Mouse (Mus musculus) embryo, embryonic 10 days (tissue): ENCODE measurements at regions not wholly inside any gene's neighbourhood (a gene's known extent, or its start where the extent isn't known, plus 50 kb on each side); places are given as distances from the start of the nearest gene placed in this dataset.
A peak's percentile ranks its signal among the peaks of the same experiment; 100 is the strongest.

Experiments
- DNase-seq: peaks from one replicate; pipeline ENCODE4 v3.0.0-alpha.2; 2015; ENCODE audit warnings: low spot score

DNA sequence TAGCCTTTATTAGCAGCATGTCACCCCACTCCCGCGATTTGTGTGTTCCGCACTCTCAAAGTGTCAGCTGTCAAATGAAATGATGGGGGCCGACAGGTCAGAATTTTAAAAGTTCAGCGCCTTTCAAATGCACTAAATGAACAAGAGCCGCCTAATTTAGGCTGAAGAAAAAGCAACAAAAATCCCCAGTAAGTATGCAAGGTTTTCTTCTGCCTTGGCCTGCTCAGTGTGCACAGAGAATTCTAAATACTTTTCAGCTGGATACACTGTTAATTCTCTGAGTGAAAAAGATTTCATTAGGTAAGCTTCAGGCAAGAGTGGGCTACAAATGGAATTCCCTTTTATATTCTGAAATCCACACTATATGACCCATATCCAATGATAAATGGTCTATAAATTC, 125.9 kb upstream of the BC052040 start:
- DNase-seq, result no peak

DNA sequence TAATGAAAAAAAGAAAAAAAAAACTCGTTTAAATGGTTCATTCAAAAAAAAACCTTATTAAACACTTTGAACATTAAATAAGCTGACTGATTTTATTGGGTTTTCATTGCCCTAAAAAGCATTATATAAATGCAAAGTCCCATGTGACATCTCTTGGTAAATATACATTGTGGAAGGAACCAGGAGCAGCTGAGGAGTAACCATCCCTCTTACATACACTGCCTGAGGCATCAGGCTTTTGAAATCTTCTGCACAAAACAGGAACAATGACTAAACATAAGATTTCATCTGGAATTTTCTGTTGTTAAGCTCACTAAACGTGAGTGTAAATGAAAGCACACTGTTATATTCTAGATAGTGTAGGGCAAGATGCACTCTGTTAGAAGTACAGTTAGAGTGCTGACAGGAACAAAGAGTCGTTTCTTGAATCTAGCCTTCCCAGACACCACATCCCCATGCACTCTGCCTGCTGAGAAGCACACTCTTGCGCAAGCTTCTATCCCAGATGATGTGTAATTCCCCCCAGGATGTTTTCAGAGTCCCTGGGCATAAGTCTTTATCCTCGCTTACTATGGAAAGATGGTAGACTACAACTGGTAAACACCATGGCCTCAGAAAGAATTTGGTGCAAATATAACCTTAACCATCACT, 125.0 kb upstream of the BC052040 start:
- no peak for DNase-seq

DNA sequence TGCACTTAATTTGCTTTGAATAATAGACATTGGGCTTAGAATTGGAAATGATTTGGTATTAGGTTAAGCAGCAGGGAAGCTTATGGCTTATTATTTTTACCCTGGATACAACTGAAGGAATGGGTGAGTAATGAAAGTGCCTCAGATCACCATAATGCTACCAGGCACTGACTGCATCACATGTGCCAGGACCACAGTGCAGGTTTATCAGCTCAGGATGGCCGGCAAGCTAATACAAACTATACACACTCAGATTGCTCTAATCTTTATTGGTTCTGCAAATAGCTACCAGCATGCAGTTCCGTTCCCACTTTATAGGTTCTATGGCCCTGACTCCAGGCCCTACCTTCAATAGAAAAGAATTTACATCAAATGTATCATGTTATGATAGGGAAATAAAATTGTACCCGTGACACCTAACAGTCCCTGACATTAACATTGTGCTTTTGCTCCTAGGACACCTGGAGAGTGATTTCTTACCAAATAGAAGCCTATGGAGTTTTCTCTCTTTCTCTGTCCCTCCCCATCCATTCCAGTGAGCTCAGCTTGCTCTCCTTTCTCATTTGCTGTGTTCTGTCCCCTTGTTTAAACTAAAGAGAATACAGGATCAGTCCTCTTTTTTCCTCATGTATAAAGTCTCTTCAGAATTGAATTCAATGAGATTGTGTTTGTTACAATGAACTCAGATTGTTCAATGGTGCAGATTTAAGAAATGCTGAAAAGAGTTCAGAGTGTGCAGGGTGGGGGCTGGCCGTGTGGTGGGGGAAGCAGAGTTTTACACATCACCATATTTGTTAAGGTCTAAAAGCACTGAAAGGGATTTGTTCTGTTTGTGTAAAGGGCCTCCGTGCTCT, 121.3 kb upstream of the BC052040 start:
- DNase-seq, result no peak

DNA sequence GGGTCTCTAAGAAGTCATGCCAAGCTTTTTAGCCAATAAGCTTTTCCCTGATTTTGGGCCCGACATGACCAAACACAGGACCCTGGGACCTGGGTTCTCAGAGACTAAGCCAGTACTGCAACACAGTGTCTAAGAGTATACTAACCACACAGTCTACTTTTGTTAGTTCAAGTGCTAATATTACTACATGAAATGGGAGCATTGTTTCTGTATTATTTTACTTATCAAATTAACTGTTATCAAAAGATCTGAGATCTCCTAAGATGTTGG, 120.7 kb upstream of the BC052040 start:
- no peak for DNase-seq

DNA sequence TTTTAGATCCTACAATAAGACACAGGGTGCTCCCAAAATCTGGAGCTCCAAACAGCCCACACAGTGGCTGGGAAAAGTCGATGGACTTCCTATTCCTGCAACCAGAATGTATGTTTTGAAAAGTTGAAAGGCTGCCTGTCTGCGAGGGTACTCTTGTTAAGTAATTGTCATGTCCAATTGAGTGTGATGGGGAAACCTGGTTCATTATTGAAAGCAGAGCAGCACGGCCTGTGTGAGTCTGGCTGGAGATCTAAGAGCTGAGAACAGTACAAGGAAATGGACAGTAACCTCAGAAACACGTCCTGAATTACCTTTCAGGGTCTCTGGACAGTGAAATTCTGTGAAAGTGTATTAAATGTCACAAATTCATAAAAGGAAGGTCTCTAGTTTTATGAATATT, 115.3 kb upstream of the BC052040 start:
- DNase-seq, result peak; percentile 23

DNA sequence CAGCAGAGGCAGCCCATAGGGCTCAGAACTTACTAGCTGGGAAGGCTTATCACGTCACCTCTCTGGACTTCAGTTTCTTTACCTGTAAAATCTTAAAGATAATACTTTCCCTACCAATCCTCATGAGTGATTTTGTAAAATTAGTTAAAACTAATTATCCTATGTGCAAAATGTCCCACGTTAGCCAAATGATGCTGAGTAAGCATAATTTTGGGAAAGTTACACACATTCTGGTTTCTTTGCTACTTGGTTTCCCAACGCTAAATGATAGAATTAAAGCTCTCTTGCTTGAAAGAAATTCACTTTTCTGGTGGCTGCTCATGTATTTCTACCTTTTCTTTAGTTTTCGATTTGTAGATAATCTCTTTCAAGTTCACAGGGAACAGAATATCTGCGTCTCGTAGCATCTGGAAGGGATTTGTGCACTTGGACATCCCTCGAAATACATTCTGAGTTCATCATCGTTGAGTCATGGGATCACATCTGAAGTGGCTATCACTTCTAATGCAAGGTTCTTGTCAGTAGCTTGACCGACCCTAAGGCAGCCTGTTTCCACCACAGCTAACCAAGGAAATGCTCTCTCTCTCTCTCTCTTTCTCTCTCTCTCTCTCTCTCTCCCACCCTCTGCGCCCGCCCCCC, 114.3 kb upstream of the BC052040 start:
- DNase-seq, result no peak

DNA sequence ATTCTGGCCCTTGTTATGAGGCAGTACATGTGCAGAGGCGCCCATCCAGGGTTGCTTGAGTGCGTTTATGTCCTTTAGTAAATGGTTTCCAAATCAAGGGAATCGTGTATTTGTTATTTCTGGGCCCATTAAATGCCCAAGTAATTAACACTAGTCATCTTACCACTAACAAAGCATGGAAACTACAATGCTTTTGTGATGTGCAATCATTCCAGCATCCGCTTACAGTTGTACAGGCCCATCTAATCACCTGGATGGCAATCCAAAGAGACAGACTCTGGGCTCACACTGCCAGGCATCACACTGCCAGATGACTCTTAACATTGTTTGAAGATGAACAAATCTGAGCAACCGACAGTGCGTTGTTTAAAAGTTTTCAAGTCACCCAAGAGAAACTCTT, 113.6 kb upstream of the BC052040 start:
- DNase-seq, result no peak

DNA sequence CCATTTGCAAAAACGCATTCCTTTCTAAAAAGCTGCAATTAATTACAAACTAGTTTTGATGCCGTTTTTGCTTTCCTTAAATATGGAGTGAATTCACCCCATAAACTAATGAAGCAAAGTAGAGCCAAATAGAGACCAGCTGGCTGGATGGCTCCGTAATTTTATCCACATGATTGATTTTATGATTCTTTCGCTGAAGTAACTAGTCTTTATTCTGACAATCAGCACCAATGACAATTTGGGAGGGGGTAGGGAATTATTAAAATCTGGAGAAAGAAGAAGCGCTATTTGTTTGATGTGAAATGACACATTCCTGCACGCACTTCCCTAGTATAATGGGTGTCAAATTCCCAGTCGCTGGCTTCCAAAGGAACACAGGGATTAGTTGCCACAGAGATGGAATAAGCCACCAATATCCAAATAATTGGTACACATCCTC, 113.0 kb upstream of the BC052040 start:
- DNase-seq, result no peak

DNA sequence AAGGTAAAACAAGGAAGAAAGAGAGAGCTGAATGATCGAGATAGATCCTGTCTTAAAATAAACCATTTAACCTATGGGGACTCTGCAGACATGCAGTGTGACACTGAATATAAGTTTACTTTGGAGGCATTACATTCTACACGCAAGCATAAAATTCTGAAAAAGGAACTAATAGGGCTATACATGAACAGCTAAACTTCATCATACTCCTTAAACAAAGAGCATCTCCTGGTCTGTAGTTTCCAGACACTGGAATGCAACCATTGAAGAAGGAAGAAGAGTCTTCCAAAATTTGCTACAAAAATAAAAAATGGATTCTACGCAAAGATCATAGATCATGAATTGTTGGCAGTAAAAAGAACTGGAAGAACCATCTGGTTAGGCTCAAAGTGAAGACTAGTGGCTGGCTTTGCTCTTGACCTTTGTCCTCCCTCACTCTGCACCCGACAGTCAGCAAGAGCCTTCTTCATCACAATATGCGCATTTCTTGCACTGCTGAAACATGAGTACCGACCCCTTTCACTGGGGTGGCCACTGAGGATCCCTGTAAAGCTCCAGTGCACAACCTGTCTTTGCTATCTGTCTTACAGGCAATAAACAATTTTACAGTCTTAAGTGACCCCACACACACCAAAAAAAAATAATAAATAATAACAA, 112.2 kb upstream of the BC052040 start:
- peak; percentile 23 for DNase-seq

DNA sequence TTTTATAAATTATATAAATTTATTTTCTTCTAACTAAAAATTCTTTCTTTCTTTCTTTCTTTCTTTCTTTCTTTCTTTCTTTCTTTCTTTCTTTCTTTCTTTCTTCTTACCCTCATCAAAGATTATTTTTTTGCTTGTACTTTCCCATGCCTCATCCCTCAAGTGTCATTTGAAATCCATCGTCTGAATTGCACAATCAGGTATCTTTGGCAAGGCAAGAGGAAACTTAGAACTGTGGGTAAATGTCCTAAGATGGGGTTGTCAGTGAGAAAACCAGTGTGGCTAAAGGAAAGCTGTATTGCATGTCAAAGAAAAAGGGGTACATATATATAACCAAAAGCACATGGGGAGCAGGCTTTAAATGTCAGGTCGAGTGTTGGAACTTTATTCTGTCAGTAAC, 109.1 kb upstream of the BC052040 start:
- no peak for DNase-seq

DNA sequence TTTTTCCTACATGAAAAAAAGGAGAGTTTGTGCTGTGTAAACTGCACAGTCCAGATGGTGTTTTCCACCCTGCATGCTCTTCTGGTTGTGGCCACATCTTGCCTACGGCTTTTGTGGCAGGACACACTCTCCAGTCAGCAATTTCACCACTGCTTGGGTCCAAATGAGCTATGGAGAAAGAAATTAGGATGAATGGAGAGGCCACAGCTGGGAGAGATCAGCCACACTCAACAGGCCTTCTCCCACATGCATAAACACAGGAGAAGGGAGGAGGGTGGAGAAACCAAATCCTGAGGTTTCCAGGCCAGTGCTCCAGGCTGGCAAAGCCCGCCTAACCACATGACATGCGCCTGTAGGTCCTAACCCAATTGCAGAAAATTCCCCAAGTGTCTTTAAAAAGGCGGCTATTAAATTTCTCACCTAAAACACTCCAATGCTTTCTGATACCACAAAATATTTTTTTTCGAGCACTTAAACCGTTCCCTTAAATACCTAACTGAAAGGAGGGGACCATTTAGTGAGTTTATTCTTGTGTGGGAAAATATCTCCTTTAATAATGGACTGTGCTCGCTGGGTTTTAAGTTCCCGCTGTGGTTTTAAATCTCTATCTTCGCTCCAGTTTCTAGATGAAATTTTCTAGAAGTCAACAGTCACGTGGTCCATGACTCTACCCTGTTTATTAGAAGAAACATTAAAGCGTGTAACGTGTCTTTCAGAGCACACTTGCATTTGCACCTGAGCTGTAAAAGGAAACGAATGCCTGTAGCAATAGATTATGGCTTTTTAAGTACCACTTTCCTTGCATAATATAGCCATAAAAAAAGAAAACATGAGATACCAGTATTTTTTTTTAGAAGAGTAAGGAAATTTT, 97.9 kb upstream of the BC052040 start:
- DNase-seq, result peak; percentile 55

DNA sequence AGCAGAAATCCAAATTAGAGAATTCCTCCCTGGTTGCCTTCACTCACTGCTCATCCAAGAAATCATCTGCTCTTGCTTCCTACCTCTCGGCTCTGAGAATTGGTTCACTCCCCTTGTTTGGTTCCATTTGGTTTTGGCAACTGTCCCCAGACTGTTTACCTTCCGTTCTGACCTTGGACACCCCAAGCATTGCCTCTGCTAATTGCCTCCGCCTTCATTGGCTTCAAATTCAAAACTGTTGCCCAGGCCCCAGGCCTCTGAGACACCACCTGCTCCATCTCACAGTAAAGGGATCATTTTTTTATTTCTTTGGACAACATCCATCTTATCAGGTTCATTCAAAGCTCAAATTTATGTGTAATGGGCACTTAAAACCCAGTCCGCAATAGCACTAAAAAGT, 93.1 kb upstream of the BC052040 start:
- DNase-seq, result no peak

DNA sequence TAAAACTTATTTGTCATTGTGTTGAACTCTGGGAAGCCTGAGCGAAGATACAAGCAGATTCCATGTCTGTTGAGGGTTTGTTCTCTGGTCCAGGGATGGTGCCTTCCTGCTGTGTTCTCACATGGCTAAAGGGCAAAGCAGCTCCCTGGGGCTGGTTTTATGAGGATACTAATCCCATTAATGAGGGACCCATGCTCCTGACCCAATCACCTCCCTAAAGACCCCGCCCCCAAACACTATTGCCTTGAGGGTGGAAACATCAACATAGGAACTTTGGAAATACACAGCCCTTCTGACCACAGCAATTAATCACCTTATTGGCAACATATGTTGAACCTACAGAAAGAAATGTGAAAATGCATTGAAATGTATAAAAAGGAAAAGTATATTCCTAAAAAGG, 88.5 kb upstream of the BC052040 start:
- DNase-seq, result peak; percentile 31

DNA sequence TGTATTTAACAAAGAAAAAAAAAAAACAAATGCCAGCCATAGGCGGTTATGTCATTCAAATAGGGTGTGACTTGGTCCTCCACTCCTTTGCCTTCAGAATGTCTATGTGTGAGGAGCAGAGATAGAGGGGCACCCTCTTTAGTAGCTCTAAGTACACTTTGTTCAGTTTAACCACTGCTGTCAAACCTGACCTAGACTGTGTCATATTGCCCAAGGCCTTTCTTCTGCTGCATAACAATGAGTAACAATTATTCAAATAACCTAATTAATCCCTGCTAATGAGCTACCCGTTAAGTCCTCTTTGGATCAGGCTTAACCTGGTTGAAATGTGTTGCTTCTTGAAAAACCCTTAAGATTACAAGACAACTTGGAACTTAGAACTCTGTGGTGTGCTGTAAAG, 81.6 kb upstream of the BC052040 start:
- DNase-seq, result no peak

DNA sequence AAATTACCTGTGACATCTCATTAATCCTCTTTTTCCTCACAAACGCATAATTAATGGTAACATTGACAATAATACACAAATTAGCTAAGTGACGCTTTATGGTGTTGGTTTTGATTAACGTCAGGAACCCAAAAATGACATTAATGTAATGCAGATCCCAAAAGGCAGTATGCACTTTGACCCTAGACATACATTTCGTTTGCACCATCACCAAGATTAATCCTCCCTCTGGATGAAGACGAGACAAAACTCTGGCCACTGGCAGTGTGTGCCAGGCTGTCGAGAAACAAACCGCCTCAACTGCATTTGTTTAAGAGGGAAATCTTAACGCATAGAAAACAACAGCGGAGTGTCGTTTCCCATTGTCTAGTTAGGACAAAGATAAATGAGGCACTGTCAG, 72.0 kb upstream of the BC052040 start:
- peak; percentile 64 for DNase-seq

DNA sequence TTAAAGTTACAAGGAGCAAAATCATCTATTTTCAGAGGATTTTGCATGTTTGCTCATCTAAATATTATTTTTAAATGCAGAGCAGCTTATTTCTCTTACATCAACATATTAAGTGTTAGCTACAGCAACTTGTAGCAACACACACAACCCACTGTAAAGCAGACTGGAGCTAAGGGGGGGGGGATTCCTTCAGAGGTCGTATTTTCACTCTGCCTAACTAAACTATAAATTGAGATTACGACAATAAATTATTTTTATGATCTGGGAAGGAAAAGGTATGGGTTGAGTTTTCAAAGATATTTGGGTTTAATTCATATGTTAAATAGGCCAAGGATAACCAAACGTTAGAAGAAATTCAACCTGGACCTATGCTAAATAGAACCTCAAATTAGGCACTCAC, 70.4 kb upstream of the BC052040 start:
- DNase-seq, result no peak

DNA sequence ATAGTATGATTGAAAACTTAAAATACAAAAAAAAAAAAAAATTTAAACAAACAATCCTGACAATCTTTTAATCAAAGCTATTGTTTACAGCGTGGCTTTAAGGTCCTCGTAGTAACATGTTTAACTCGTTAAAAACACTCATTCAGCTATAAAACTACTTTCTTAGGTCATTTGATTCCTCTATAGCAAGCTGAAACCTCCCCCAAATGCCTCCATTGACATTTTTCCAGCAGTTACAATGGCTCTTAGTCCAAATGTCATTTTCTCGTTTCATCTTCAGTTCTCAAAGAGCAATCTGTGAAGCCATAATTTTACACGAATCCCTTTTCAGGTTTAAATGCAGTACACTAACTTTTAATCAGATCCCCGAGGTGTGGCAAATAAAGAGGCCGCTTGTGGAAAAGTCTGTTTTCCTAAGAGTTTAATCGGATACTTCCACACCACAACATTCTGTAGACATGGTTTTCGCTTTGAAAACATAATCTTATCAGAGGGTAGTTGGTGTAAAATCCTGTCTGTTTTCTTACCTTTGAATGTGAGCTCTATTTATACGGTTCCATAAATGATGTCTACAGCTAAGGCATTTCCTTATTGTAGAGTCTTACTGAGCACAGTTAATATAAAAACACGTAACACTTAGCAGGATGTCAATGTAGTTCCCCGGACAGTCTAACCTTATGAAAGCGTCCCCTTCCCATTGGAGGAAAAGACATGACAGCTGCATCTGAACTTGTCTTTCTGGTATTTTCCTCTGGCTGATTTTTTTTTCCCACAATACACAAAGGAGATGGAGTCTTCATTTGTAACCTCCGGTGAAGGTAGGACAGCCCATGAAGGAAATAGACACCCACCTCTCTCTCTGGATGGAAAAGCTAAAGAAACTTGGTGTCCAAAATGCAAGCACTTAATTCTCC, 69.6 kb upstream of the BC052040 start:
- no peak for DNase-seq

DNA sequence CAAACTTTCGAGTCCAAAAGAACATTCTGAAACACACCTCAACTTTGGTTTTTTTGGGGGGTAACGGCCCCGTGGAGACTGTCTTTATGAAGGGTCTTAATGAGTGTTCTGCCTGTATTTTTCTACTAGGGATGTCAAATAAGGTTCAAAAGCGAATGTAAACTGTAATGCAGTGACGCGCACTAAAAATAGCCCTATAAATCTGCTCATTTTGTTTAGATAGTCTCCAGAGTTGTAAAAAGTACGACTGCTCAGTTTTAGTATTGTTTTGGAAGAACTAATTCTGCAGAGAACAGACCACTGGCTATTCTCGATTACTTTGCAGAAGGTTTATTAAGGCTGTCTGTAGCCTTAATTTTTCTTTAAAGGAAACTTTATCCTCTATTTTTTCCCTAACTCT, 68.6 kb upstream of the BC052040 start:
- DNase-seq, result no peak

DNA sequence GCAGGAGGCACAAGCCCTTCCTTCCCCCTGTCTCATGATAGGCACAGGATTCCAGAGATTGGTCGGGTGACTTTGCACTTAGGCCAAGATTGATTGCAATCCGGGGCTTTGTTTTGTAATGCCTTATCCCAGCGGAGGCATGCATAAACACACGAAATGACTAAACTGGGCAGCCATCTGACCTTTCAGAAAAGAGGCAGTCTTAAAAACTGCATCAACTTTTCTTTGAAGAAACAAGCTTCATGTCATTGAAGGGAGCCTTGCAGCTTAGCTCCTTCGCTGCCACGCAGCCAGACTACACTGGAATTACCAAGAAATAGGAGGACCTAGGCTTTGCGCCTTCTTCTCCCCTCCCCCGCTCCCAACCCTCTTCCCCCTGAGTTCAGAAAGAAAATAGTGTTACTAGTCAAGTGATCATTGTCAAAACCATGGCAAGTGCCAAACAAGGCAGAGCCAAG, 67.7 kb upstream of the BC052040 start:
- DNase-seq, result peak; percentile 74

DNA sequence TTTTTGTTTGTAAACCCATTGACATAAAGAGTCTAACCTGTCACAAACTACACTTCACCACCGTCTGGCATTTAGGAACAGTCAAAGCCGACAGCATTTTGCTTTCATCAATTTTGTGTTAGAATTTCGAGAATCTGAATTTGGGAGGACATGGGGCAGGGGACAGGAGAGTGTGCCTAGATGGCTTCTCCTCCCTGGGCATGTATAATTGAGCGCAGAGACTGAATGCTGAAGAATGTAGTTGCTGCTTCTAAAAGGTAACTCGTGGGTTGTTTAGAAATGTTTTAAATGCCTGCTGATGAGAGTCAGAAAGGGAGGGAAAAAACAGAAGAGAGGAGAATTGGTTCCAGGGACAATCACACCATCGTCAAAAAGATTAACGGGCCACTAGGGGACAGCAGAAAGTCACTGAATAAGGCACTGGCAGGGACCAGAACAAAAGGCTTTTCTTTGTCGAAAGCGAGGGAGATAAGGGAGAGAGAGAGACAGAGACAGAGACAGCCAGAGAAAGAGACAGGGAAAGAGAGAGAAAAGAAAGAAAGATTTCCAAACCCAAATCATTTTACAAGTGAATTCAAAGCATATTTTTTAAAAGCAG, 66.6 kb upstream of the BC052040 start:
- DNase-seq, result peak; percentile 88
